Mouse (Mus musculus) hindbrain, embryonic 10.5 days (tissue): ENCODE measurements around the gene Ap3b1. TPM values are rescaled to one million over a fixed set of nuclear protein-coding genes. Genes with fewer than 3 reads are reported as not detected.

Experiments used
- DNase-seq: peaks from one replicate; pipeline ENCODE4 v3.0.0-alpha.2; 2017; ENCODE audit warnings: low spot score
- H3K27ac ChIP-seq: fragments of 300-500 bp; sonication (generic); 2 replicates; pipeline ENCODE4 v1.5.1; 2016; ENCODE audit warnings: mild to moderate bottlenecking, moderate library complexity
- H3K27me3 ChIP-seq: fragments of 300-500 bp; sonication (generic); 2 replicates; pipeline ENCODE4 v1.6.1; 2016; ENCODE audit warnings: mild to moderate bottlenecking; ENCODE audit not compliant: poor library complexity, insufficient read depth, severe bottlenecking
- H3K36me3 ChIP-seq: fragments of 300-500 bp; sonication (generic); 2 replicates; pipeline ENCODE4 v1.6.1; 2016; ENCODE audit warnings: mild to moderate bottlenecking, moderate library complexity
- H3K4me1 ChIP-seq: fragments of 300-500 bp; sonication (generic); replicated peaks from 2 replicates; pipeline ENCODE4 v1.6.1; 2016; ENCODE audit warnings: mild to moderate bottlenecking
- H3K4me3 ChIP-seq: fragments of 300-500 bp; sonication (generic); 2 replicates; pipeline ENCODE4 v1.5.1; 2016; ENCODE audit warnings: mild to moderate bottlenecking, moderate library complexity
- H3K9me3 ChIP-seq: fragments of 300-500 bp; sonication (generic); 2 replicates; pipeline ENCODE4 v1.6.1; 2016; ENCODE audit warnings: mild to moderate bottlenecking, moderate library complexity
- WGBS: fragments of 180-500 bp; shearing (Covaris S2); methylation state at CpG from one replicate; pipeline ENCODE4 v1.1.7; 2016; 5-methylcytosine and 5-hydroxymethylcytosine counted together
- polyA plus RNA-seq: library from polyadenylated mRNA; unstranded; fragments of >200 nt; fragmentation: Nextera tagmentation; extraction: Ambion mirVana; gene quantifications from 2 replicates; pipeline ENCODE4 v1.2.1, GENCODE M21; 2016

The Ap3b1 gene
- polyA plus RNA-seq, 1 experiment from 2014 or later: 32.7 TPM

DNA sequence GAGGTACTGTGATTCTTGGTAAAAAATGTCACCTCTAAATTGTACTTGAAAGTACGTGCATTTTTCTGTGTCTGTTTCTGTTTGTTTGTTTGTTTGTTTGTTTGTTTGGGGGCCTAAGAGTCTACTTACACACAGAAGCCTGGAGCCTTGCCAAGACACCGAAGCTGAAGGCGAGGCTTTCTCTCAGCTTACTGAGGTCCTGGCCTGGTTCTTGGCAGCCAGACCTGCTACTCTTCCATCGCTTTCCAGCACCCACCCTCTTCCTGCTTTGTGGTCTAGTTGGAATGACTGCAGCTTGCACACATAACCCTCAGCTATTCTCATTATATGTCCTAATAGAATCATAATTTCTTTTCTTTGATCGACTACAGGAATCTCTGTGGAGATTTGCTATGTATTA, 80.6 kb downstream of the Ap3b1 start:
- WGBS: 93% methylated on average over 5 of the region's 5 CpGs
- DNase-seq: no peak
- Histone ChIP-seq H3K27me3 (no peaks in the 10 kb centered on the region), H3K4me1 (0 out of 2 replicates have a peak, but pooled peaks cover 3% of the 10 kb centered on the region), H3K4me3 (no peak overlapping the region), H3K9me3 (no peaks in the 10 kb centered on the region), H3K36me3 (peaks cover 12% of the 10 kb centered on the region), H3K27ac (no peak overlapping the region)

- Histone ChIP-seq H3K27ac (no peak overlapping the region), H3K4me3 (no peak overlapping the region)
- WGBS: 88% methylated on average over 4 of the region's 4 CpGs
Measured at GRCm38 (mm10) chr13:94441199-94441598, 82.4 kb downstream of the Ap3b1 start.

DNA sequence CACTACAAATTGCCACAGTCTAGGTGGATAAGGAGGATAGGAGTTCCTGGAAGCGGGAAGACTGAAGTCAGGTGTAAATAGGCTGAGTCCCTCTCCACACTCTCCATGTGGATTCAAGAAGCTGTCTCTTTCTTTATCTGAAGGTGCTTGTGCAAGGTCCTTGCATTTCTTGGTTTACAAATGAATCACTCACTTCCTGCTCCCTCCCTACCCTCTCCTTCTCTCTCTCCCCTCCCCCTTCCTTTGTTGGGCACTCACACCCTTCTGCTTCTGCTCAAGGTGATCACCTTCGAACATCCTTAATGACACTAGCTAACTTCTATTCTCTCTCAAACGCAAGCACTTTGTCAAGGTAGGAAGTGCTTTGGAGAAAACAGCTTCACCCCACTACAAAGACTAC, 84.7 kb downstream of the Ap3b1 start:
- no peaks in the 10 kb centered on the region for H3K9me3 ChIP-seq
- H3K27ac ChIP-seq: no peak overlapping the region
- no peaks in the 10 kb centered on the region for H3K27me3 ChIP-seq
- WGBS: 86% methylated on average over 3 of the region's 3 CpGs
- H3K4me3 ChIP-seq: no peak overlapping the region
- H3K36me3 ChIP-seq: peaks cover 26% of the 10 kb centered on the region
- H3K4me1 ChIP-seq: 0 out of 2 replicates have a peak, but pooled peaks cover 3% of the 10 kb centered on the region
- DNase-seq: no peak

More at GRCm38 (mm10) chr13:94441199-94441598, 82.4 kb downstream of the Ap3b1 start:
- Histone ChIP-seq H3K9me3 (no peaks in the 10 kb centered on the region), H3K27me3 (no peaks in the 10 kb centered on the region), H3K4me1 (0 out of 2 replicates have a peak, but pooled peaks cover 3% of the 10 kb centered on the region), H3K36me3 (peaks cover 15% of the 10 kb centered on the region)
- DNase-seq: no peak

GRCm38 (mm10) chr13:94445103-94445502, 86.3 kb downstream of the Ap3b1 start:
- Histone ChIP-seq H3K27ac (no peak overlapping the region), H3K4me1 (0 out of 2 replicates have a peak, but pooled peaks cover 3% of the 10 kb centered on the region), H3K4me3 (no peak overlapping the region), H3K27me3 (no peaks in the 10 kb centered on the region), H3K36me3 (peaks cover 28% of the 10 kb centered on the region), H3K9me3 (no peaks in the 10 kb centered on the region)
- DNase-seq: no peak
- 89% methylated on average over 5 of the region's 5 CpGs for WGBS

- WGBS: 71% methylated on average over 4 of the region's 4 CpGs
- 0 out of 2 replicates have a peak, but pooled peaks cover 3% of the 10 kb centered on the region for H3K4me1 ChIP-seq
Measured at GRCm38 (mm10) chr13:94447003-94447402, 88.2 kb downstream of the Ap3b1 start.

GRCm38 (mm10) chr13:94449593-94449992, 90.8 kb downstream of the Ap3b1 start:
- peaks cover 24% of the 10 kb centered on the region for H3K36me3 ChIP-seq
- no peaks in the 10 kb centered on the region for H3K27me3 ChIP-seq
- DNase-seq: no peak
- no peaks in the 10 kb centered on the region for H3K9me3 ChIP-seq
- no peak overlapping the region for H3K4me3 ChIP-seq
- no peak overlapping the region for H3K27ac ChIP-seq
- H3K4me1 ChIP-seq: no peaks in the 10 kb centered on the region
- WGBS: 82% methylated on average over 7 of the region's 7 CpGs

More at GRCm38 (mm10) chr13:94447003-94447402, 88.2 kb downstream of the Ap3b1 start:
- no peaks in the 10 kb centered on the region for H3K9me3 ChIP-seq
- H3K36me3 ChIP-seq: peaks cover 23% of the 10 kb centered on the region
- H3K4me3 ChIP-seq: no peak overlapping the region
- no peak for DNase-seq
- H3K27ac ChIP-seq: no peak overlapping the region
- H3K27me3 ChIP-seq: no peaks in the 10 kb centered on the region

DNA sequence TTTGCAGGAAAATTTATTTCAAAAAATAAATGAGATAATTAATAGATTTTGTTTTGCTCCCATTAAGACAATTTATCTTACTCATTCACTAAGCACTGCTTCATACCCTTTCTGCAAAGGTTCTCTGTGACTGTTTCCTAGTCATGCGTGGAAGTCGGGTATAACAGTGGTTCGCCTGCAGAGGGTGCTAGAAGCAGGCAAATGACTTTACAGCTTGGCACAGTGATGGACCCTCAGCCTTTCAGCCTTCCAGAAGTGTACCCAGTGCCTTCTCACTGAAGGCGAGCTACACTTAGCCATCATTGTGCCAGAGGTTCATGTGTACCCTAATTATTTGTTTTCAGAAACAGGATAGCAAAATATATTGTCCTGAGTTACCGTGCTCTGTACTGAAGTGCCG, 92.5 kb downstream of the Ap3b1 start:
- H3K27me3 ChIP-seq: no peaks in the 10 kb centered on the region
- peaks cover 28% of the 10 kb centered on the region for H3K36me3 ChIP-seq
- 58% methylated on average over 6 of the region's 6 CpGs for WGBS
- H3K27ac ChIP-seq: no peak overlapping the region
- no peak overlapping the region for H3K4me3 ChIP-seq
- DNase-seq: peak; percentile 42
- no peaks in the 10 kb centered on the region for H3K4me1 ChIP-seq
- no peaks in the 10 kb centered on the region for H3K9me3 ChIP-seq

- H3K27ac ChIP-seq: no peak overlapping the region
- no peaks in the 10 kb centered on the region for H3K4me1 ChIP-seq
- H3K36me3 ChIP-seq: peaks cover 21% of the 10 kb centered on the region; the same call in 1 of the 2 replicates
- H3K27me3 ChIP-seq: no peaks in the 10 kb centered on the region
- no peak for DNase-seq
- WGBS: 90% methylated on average over 12 of the region's 12 CpGs
- H3K4me3 ChIP-seq: no peak overlapping the region
- no peaks in the 10 kb centered on the region for H3K9me3 ChIP-seq
Measured at GRCm38 (mm10) chr13:94454131-94454530, 95.4 kb downstream of the Ap3b1 start.

GRCm38 (mm10) chr13:94459143-94459542, 100.4 kb downstream of the Ap3b1 start:
- no peak overlapping the region for H3K27ac ChIP-seq
- WGBS: 84% methylated on average over 4 of the region's 4 CpGs
- H3K4me3 ChIP-seq: no peak overlapping the region
- H3K27me3 ChIP-seq: no peaks in the 10 kb centered on the region
- no peaks in the 10 kb centered on the region for H3K9me3 ChIP-seq
- peaks cover 32% of the 10 kb centered on the region for H3K36me3 ChIP-seq
- no peaks in the 10 kb centered on the region for H3K4me1 ChIP-seq
- no peak for DNase-seq

- H3K4me1 ChIP-seq: no peaks in the 10 kb centered on the region
- DNase-seq: no peak
- WGBS: 74% methylated on average over 2 of the region's 2 CpGs
Measured at GRCm38 (mm10) chr13:94464221-94464620, 105.5 kb downstream of the Ap3b1 start.

GRCm38 (mm10) chr13:94468551-94468950, 109.8 kb downstream of the Ap3b1 start:
- Histone ChIP-seq H3K9me3 (no peaks in the 10 kb centered on the region), H3K4me1 (no peaks in the 10 kb centered on the region), H3K27ac (no peak overlapping the region), H3K36me3 (peaks cover 19% of the 10 kb centered on the region), H3K4me3 (no peak overlapping the region), H3K27me3 (no peaks in the 10 kb centered on the region)
- 94% methylated on average over 1 of the region's 1 CpGs for WGBS
- DNase-seq: no peak

More at GRCm38 (mm10) chr13:94464221-94464620, 105.5 kb downstream of the Ap3b1 start:
- Histone ChIP-seq H3K27ac (no peak overlapping the region), H3K9me3 (no peaks in the 10 kb centered on the region), H3K4me3 (no peak overlapping the region), H3K27me3 (no peaks in the 10 kb centered on the region), H3K36me3 (peaks cover 24% of the 10 kb centered on the region)

DNA sequence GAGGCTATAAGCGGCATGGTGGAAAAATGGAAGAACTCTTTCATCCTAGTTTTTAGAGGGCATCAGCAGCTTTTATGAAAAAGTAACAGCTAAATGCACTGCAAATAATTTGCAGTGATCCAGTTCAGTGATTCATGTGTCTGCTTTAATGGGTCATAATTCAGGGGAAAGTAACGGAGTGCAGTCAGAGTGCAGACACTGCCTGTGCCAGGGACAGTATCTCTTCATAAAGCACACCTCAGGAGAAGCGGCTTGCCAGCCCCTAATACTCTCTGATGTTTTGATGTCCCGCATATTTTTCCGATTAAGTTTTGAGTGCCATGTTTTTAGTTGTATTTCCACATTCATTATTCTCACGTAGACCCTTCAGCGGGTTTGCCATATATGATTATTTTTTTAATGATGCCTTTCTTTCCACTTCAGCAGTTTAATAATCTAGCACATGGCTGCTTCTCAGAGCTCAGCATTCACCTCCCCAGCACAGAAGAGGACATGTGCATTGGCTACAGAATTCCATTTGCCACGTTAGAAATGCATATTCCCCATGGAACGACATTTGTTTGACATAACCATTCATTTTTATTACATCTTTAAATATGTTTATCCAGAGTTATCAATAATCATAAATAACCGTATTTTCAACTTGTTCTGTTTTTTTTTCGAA, 112.4 kb downstream of the Ap3b1 start:
- WGBS: 93% methylated on average over 11 of the region's 11 CpGs
- Histone ChIP-seq H3K27ac (no peak overlapping the region), H3K9me3 (no peaks in the 10 kb centered on the region)

GRCm38 (mm10) chr13:94476208-94476607, 117.4 kb downstream of the Ap3b1 start:
- H3K27ac ChIP-seq: no peak overlapping the region
- H3K36me3 ChIP-seq: peaks cover 60% of the 10 kb centered on the region
- DNase-seq: no peak
- no peaks in the 10 kb centered on the region for H3K9me3 ChIP-seq
- H3K27me3 ChIP-seq: no peaks in the 10 kb centered on the region
- no peak overlapping the region for H3K4me3 ChIP-seq
- H3K4me1 ChIP-seq: peaks cover 7% of the 10 kb centered on the region; the same call in 1 of the 2 replicates
- WGBS: 92% methylated on average over 3 of the region's 3 CpGs

More for the DNA sequence above, 112.4 kb downstream of the Ap3b1 start:
- Histone ChIP-seq H3K36me3 (peaks cover 18% of the 10 kb centered on the region; the same call in 1 of the 2 replicates), H3K27me3 (no peaks in the 10 kb centered on the region), H3K4me3 (no peak overlapping the region), H3K4me1 (peaks cover 7% of the 10 kb centered on the region; the same call in 1 of the 2 replicates)
- no peak for DNase-seq
